Mouse (Mus musculus): ENCODE data around the gene Trpm5. TPM values are rescaled to one million over a fixed set of nuclear protein-coding genes. Genes with fewer than 3 reads are reported as not detected.
A peak's percentile ranks its signal among the peaks of the same experiment; 100 is the strongest.

Trpm5 gene
- total RNA-seq, 2 experiments from 2014 or later: not detected

DNA sequence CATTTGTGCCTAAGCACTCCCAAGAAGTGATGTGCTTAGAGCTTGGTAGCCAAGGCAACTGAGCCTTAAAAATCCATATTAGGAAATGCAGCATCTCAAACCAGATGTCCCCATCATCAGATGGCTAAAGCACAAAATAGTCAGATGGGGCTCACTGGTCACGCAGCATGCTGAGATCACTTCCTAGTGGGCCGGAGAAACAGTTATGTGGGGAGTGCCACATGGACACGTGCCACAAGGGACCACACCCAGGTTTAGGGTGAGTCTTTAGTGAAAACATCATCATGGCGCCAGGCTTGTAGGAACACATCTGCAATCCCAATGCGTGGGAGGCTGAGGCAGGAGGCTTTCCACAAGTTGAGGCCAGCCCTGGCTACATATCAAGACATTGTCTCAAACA is 22.1 kb upstream of the Trpm5 start:
- no peak for TF ChIP-seq CTCF (IDR thresholded peaks at IDR 0.05)
- no peak for DNase-seq
- Histone ChIP-seq H3K27ac (no peak overlapping the region), H3K4me3 (no peak overlapping the region)
- intact Hi-C loops (cut with DNase I): no loop called here

DNA sequence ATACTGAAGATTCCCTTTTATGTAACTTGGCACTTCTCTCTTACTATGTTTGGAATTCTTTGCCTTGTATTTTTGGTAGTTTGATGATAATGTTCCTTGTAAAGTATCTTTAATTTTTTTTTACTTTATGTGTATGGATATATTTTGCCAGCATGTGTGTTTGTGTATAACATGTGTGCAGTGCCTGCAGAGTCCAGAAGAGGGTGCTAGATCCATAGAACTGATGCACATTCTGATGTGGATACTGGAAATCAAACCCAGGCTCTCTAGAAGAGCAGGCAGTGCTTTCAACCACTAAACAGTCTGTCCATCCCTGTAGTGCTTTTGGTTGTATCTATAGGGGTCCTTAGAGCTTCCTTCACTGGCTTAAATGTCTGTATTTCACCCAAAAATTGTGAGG is 20.3 kb upstream of the Trpm5 start:
- DNase-seq: no peak
- intact Hi-C loops (cut with DNase I): no loop called here
- Histone ChIP-seq H3K4me3 (no peak overlapping the region), H3K27ac (no peak overlapping the region)
- no peak for TF ChIP-seq CTCF (IDR thresholded peaks at IDR 0.05)

DNA sequence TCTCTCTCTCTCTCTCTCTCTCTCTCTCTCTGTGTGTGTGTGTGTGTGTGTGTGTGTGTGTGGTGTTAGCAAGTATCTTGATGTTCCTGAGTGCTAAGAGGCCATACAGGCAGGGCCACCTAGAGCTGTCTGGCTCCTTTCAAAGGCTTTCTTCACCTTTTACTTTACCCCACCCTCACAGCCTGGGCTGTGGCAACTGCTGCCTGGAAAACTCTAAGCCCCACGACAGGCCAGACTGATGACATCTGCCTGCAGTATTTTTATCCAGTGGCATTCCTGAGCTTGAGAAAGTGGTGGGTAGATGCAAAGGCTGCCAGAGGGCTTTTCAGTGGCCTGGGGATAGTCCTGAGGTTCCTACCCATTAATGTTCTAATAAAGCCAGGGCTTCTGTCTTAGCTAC is 18.0 kb upstream of the Trpm5 start:
- intact Hi-C loops (cut with DNase I): no loop called here

DNA sequence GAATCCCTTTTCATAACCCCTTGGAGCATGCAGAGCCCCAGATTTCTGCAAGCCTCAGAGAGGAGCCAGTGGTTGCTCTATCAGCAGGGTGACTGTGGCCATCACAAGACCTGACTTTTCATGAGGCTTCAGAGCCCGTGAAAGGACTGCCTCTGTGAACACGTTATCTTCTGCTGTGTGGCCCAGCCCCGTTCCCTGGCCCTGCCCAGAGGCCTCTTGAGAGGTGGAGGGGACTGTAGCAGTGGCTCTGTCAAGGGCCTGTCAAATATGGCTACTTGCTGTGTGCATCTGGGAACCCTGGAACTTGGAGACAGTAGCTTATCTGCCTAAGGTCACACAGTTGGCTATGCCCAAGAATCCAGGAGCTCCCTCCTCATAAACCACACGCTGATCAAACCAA is 17.3 kb upstream of the Trpm5 start:
- no peak for DNase-seq
- Histone ChIP-seq H3K27ac (no peak overlapping the region), H3K4me3 (no peak overlapping the region)
- intact Hi-C loops (cut with DNase I): no loop called here
- no peak for TF ChIP-seq CTCF (IDR thresholded peaks at IDR 0.05)

More for the DNA sequence above, 18.0 kb upstream of the Trpm5 start:
- no peak for TF ChIP-seq CTCF (IDR thresholded peaks at IDR 0.05)
- H3K27ac ChIP-seq: no peak overlapping the region
- H3K4me3 ChIP-seq: no peak overlapping the region
- DNase-seq: no peak

DNA sequence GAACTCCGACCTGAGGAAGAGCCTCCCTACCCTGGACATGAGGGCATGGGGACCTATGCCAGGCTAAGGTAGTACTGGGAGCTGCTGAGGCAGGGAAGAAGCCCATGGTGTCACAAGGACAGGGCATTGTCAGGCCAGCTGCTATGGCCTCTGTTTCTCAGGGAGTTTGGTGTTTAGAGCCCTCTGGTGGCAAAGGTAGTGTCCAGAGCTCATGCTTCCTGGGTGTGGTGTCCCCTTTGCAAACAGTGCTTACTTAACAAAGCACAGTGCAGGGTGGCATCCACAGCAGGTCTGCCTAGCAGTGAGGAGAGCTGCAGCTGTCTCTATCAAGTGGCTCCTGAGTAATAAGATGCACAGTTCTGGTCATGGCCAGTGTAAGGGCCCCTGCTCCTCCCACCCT is 16.4 kb upstream of the Trpm5 start:
- no peak for DNase-seq

DNA sequence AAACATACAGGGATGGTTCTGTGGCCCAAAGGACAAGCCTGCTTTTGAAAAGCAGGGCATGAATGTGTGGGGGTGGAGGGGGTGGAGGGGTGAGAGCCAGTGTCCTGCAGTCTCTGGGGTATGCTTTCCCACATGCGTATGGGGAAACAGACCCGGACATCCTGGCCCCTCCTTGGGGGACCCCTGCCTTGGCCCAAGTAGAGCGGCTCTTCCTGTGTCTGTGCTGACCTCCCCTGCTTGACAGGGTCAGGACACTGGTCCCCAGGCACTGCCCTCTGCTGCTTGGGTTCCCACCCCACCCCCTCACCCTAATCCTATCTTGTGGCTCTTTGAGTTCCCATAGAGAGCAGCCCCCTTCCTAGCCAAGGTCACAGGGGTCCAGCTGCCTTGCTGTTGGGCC is 15.3 kb upstream of the Trpm5 start:
- intact Hi-C loops (cut with DNase I): no loop called here
- no peak for TF ChIP-seq CTCF (IDR thresholded peaks at IDR 0.05)
- no peak for DNase-seq
- Histone ChIP-seq H3K27ac (no peak overlapping the region), H3K4me3 (no peak overlapping the region)

More for the DNA sequence above, 16.4 kb upstream of the Trpm5 start:
- Histone ChIP-seq H3K4me3 (no peak overlapping the region), H3K27ac (no peak overlapping the region)
- TF ChIP-seq CTCF (IDR thresholded peaks at IDR 0.05): peak; percentile 14; the same call in 1 of the 2 replicates
- intact Hi-C loops (cut with DNase I): no loop called here

DNA sequence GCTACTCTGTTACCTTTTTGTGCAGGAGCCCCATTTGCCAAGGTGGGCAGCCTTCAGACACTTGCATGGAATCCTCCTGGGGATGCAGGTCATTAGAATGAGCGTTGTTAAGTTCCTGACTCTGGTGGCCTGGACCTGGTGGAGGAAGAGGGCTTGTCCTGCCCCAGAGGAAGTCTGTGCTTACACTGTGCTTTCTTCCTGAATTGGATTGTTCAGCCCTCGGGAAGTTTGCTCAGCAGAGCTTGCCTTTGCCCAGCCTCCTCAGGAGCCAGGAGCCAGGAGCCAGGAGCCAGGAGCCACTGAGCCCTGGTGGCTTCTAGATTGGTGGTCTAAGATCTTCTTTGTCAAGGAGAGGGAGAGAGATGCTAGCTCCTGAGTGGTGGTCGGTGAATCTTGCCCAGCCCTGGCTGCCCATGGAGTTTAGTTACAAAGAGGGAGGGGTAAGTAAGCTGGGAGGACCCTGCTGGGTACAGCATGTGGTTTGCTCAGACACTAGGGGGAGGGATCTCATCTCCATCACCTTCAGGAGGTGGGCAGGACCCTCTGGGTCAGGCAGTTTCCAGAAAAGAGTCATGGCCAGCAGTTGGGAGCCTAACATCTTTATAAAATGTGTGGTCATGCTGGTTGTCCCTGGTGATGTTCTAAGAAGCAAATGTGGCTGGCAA is 14.7 kb upstream of the Trpm5 start:
- Histone ChIP-seq H3K4me3 (peak overlapping the region; percentile 72), H3K27ac (peak overlapping the region; percentile 53)
- no peak for DNase-seq
- TF ChIP-seq CTCF (IDR thresholded peaks at IDR 0.05): no peak
- intact Hi-C loops (cut with DNase I): no loop called here

DNA sequence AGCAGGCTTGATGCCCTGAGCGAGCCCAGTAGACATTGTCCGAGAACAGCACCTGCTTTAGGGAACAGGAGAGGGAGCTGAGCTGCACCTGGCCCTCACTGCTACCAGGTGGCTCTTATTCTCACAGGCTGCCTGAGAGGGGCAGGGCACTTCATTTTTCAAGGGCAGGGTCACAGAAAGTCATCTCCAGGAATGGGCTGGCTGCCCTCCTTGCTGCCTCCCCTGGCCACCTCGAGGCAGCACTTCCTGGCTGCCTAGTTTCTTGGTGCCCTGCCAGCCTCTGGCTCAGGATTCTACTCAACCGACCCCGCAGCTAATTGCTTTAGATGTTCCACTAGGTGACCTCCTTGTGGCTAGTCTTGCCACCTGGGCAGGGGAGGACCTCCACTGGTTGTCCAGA is 13.8 kb upstream of the Trpm5 start:
- Histone ChIP-seq H3K27ac (peak overlapping the region; percentile 53), H3K4me3 (peak overlapping the region; percentile 72)
- intact Hi-C loops (cut with DNase I): no loop called here
- DNase-seq: no peak
- no peak for TF ChIP-seq CTCF (IDR thresholded peaks at IDR 0.05)

DNA sequence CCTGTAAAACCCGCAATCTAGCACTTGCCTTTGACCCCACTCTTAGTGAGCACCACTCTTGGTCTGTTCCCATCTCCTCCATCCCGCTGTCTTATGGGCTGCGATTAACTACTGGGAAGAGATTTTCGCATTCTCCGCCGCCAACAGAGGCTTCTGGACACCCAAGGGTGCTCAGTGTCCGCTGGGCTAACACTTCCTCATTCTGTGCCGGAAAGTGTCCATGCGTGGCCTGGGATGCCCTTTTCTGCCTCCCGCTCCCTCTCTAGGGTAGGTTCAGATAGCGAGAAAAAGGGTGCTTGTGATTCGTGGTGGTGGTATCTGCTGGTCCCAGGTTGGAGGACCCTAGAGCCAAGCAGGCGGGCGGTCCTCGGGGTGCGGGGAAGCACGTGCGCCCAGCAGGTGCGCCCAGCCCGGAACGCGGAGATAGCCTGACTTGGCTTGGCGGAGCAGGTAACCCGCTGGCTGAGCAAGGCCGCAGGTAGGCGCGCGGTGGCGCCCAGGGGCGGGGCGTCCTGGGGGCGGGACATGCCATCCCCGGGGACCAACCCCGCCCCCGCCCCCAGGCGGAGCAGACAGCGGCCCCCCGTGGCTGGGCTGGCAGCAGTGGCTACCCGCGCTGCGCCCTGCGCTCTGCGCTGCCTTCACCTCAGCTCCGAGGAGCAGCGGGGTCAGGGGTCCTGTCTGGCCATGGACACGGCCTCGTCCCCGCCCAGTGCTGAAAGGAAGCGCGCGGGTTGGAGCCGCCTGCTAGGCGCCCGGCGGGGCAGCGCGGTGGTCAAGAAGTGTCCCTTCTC is 12.4 kb upstream of the Trpm5 start:
- peak; percentile 23; the same call in 1 of the 2 replicates for TF ChIP-seq CTCF (IDR thresholded peaks at IDR 0.05)
- intact Hi-C loops (cut with DNase I): no loop called here
- peak overlapping the region; percentile 40; the same call in 1 of the 2 replicates for H3K27ac ChIP-seq
- peak overlapping the region; percentile 72 for H3K4me3 ChIP-seq
- DNase-seq: peak; percentile 59

DNA sequence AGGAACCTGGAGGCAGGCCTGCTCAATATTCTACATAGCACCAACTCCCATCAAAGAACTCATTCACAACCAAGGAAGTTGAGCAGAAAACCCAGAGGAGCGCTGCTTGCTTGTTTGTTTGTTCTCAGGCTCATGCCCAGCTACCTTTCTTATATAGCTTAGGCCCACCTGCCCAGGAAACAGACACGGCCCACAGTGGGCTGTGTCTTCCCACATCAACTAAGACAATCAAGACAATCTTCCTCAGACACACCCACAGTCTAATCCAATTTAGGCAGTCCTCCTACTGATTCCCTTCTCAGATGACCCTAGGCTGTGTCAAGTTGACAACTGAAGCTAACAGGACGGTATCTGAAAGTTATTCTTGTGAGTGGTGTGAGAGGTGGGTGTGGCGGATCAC is 11.6 kb upstream of the Trpm5 start, which contains the start of gene Kcnq1:
Gene Kcnq1, plus strand, starts transcription at position 301 of the 400 bp plus-strand sequence.
- TF ChIP-seq CTCF (IDR thresholded peaks at IDR 0.05): no peak
- Histone ChIP-seq H3K4me3 (peak within 1 kb of the TSS; percentile 72), H3K27ac (peak within 1 kb of the TSS; percentile 40; the same call in 1 of the 2 replicates)
- intact Hi-C loops (cut with DNase I): no loop called here
- DNase-seq: no peak

DNA sequence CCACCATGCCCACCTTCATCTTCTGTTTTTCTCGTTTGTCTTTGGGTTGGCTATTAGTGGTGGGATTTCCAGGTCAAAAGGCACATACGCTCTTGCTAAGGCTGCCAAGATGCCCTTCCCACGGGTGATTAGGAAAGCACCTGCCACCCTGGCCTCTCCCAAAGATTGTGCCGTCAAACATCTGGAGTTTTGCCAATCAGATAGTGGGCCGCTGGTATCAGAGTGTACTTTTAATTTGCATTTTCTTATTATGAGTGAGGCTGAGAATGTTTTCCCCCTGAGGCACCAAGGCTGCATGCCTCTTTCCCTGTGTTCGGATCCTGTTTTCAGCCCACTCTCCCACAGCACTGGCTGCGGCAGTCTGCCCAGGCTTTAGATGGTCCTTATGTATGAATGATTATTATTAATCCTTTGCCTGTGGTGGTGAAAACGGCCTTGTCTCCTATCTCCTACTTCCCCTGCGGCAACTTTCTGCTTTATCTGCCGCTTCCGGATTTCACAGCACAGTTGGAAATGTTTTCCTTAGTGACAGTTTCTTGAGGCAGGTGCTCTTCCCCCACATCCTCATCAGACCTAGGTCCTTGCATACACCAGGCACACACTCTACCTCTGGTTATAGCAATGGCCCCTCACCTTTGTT is 10.9 kb upstream of the Trpm5 start:
- Histone ChIP-seq H3K27ac (no peak overlapping the region), H3K4me3 (no peak overlapping the region)
- intact Hi-C loops (cut with DNase I): no loop called here
- TF ChIP-seq CTCF (IDR thresholded peaks at IDR 0.05): no peak
- DNase-seq: no peak

DNA sequence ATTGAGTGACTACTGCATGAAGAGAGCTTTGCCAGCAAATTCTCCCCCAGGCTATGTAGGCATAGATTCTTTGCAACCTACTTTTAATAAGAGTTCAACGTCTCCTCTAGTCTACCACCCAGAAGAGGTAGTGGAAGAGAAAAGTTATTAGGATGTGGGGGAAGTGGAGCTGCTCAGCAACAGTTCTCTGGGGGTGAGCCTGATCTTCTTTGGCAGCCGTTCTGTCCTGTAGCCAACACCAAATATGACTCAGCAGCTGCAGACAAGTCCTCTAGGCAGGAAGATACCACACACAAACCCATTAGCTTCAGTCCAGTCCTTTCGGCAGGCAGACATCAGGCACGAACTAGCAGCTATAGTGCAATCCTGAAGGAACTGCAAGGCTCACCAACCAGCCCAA is 6.3 kb upstream of the Trpm5 start:
- Histone ChIP-seq H3K4me3 (no peak overlapping the region), H3K27ac (no peak overlapping the region)
- DNase-seq: peak; percentile 64
- TF ChIP-seq CTCF (IDR thresholded peaks at IDR 0.05): no peak
- intact Hi-C loops (cut with DNase I): no loop called here

DNA sequence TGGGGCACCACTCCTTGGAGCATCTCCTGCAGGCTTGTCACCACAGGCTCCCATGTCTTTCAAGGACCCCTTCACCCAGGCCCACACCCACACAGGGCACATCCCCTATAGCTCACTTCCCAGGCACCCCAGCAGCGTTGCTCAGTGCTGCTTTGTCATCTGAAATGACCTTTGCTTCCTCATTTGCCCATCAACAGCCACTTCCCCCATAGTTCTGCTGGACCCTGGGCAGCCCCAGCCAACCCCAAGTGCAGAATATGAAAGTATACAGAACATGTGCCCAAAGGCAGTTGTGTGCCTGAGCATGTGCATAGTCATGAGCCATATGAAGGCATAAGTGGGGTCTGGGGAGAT is 1.1 kb upstream of the Trpm5 start:
- H3K27ac ChIP-seq: no peak overlapping the region
- intact Hi-C loops (cut with DNase I): no loop called here
- no peak for TF ChIP-seq CTCF (IDR thresholded peaks at IDR 0.05)
- no peak for DNase-seq
- H3K4me3 ChIP-seq: no peak overlapping the region

All from gastrocnemius, adult 2 months (tissue).